Mouse (Mus musculus) embryonic facial prominence, embryonic 13.5 days (tissue): ENCODE results near the gene Olfr222. TPM values are rescaled to one million over a fixed set of nuclear protein-coding genes. Genes with fewer than 3 reads are reported as not detected.

Experiments used
- ATAC-seq: fragments of 200-750 bp; cut with Nextera tagmentation; 2 replicates; pipeline ENCODE4 v1.8.0; 2017; ENCODE audit warnings: low read depth; ENCODE audit not compliant: insufficient number of reproducible peaks, insufficient read depth, low FRiP score, low TSS enrichment
- H3K27ac ChIP-seq: fragments of 300-500 bp; sonication (generic); 2 replicates; pipeline ENCODE4 v1.5.1; 2015; ENCODE audit warnings: moderate library complexity, mild to moderate bottlenecking, inconsistent platforms
- H3K27me3 ChIP-seq: fragments of 300-500 bp; sonication (generic); 2 replicates; pipeline ENCODE4 v1.6.1; 2015; ENCODE audit warnings: mild to moderate bottlenecking, inconsistent platforms
- H3K36me3 ChIP-seq: fragments of 300-500 bp; sonication (generic); 2 replicates; pipeline ENCODE4 v1.6.1; 2015; ENCODE audit warnings: mild to moderate bottlenecking, inconsistent platforms
- H3K4me1 ChIP-seq: fragments of 300-500 bp; sonication (generic); 2 replicates; pipeline ENCODE4 v1.6.1; 2015; ENCODE audit warnings: inconsistent platforms
- H3K4me2 ChIP-seq: fragments of 300-500 bp; sonication (generic); 2 replicates; pipeline ENCODE4 v1.6.1; 2015; ENCODE audit warnings: moderate library complexity, mild to moderate bottlenecking, inconsistent platforms
- H3K4me3 ChIP-seq: fragments of 300-500 bp; sonication (generic); 2 replicates; pipeline ENCODE4 v1.5.1; 2015; ENCODE audit warnings: mild to moderate bottlenecking, inconsistent platforms
- H3K9ac ChIP-seq: fragments of 300-500 bp; sonication (generic); 2 replicates; pipeline ENCODE4 v1.6.1; 2015; ENCODE audit warnings: mild to moderate bottlenecking, inconsistent platforms
- H3K9me3 ChIP-seq: fragments of 300-500 bp; sonication (generic); 2 replicates; pipeline ENCODE4 v1.6.1; 2016; ENCODE audit warnings: inconsistent platforms
- WGBS: fragments of 180-500 bp; shearing (Covaris S2); methylation state at CpG from one replicate; pipeline ENCODE4 v1.1.7; 2015; ENCODE audit warnings: mixed read lengths; 5-methylcytosine and 5-hydroxymethylcytosine counted together
- polyA plus RNA-seq: library from polyadenylated mRNA; unstranded; fragments of >200 nt; fragmentation: Nextera tagmentation; extraction: Ambion mirVana; gene quantifications from 2 replicates; pipeline ENCODE4 v1.2.1, GENCODE M21; 2015

Gene Olfr222
- polyA plus RNA-seq, 1 experiment from 2014 or later: not detected

- Histone ChIP-seq H3K9me3 (no peaks in the 10 kb centered on the region), H3K36me3 (no peaks in the 10 kb centered on the region), H3K4me1 (peaks cover 11% of the 10 kb centered on the region), H3K4me3 (no peak overlapping the region), H3K9ac (no peak overlapping the region), H3K27ac (no peak overlapping the region), H3K27me3 (no peaks in the 10 kb centered on the region), H3K4me2 (no peak overlapping the region)
- 77% methylated on average over 3 of the region's 3 CpGs for WGBS
- no peak for ATAC-seq
Observed at GRCm38 (mm10) chr11:59540123-59540522, 35.9 kb downstream of the Olfr222 start.

- H3K27me3 ChIP-seq: no peaks in the 10 kb centered on the region
- WGBS: 39% methylated on average over 11 of the region's 11 CpGs
- peak overlapping the region; percentile 24; the same call in 1 of the 2 replicates for H3K27ac ChIP-seq
- H3K9ac ChIP-seq: no peak overlapping the region
- ATAC-seq: no peak
- no peaks in the 10 kb centered on the region for H3K36me3 ChIP-seq
- no peaks in the 10 kb centered on the region for H3K9me3 ChIP-seq
- no peak overlapping the region for H3K4me3 ChIP-seq
- H3K4me2 ChIP-seq: peak overlapping the region; percentile 29
- peaks cover 11% of the 10 kb centered on the region for H3K4me1 ChIP-seq
Observed at GRCm38 (mm10) chr11:59538387-59538786, 37.6 kb downstream of the Olfr222 start.

GRCm38 (mm10) chr11:59537218-59538130, 38.6 kb downstream of the Olfr222 start:
- Histone ChIP-seq H3K4me3 (no peak overlapping the region), H3K27ac (peak overlapping the region; percentile 24), H3K4me2 (peak overlapping the region; percentile 29; the same call in 1 of the 2 replicates), H3K36me3 (no peaks in the 10 kb centered on the region), H3K9ac (no peak overlapping the region), H3K9me3 (no peaks in the 10 kb centered on the region), H3K4me1 (peaks cover 11% of the 10 kb centered on the region), H3K27me3 (no peaks in the 10 kb centered on the region)
- ATAC-seq: peak; percentile 32; the same call in 1 of the 2 replicates
- 49% methylated on average over 16 of the region's 16 CpGs for WGBS

GRCm38 (mm10) chr11:59531562-59531961, 44.5 kb downstream of the Olfr222 start:
- peaks cover 6% of the 10 kb centered on the region; the same call in 1 of the 2 replicates for H3K4me1 ChIP-seq
- H3K4me2 ChIP-seq: no peak overlapping the region
- no peak overlapping the region for H3K4me3 ChIP-seq
- 75% methylated on average over 5 of the region's 5 CpGs for WGBS
- ATAC-seq: no peak
- no peaks in the 10 kb centered on the region for H3K9me3 ChIP-seq
- H3K36me3 ChIP-seq: no peaks in the 10 kb centered on the region
- H3K27ac ChIP-seq: no peak overlapping the region
- no peaks in the 10 kb centered on the region for H3K27me3 ChIP-seq
- H3K9ac ChIP-seq: no peak overlapping the region

GRCm38 (mm10) chr11:59530870-59531535, 45.0 kb downstream of the Olfr222 start:
- no peak overlapping the region for H3K9ac ChIP-seq
- no peak for ATAC-seq
- WGBS: 73% methylated on average over 6 of the region's 6 CpGs

GRCm38 (mm10) chr11:59530221-59530620, 45.8 kb downstream of the Olfr222 start:
- Histone ChIP-seq H3K4me2 (no peak overlapping the region), H3K27ac (no peak overlapping the region), H3K4me3 (no peak overlapping the region), H3K9me3 (no peaks in the 10 kb centered on the region), H3K27me3 (no peaks in the 10 kb centered on the region), H3K4me1 (peaks cover 6% of the 10 kb centered on the region; the same call in 1 of the 2 replicates), H3K9ac (no peak overlapping the region), H3K36me3 (no peaks in the 10 kb centered on the region)
- WGBS: 76% methylated on average over 5 of the region's 5 CpGs
- no peak for ATAC-seq

More at GRCm38 (mm10) chr11:59530870-59531535, 45.0 kb downstream of the Olfr222 start:
- Histone ChIP-seq H3K4me1 (peaks cover 6% of the 10 kb centered on the region; the same call in 1 of the 2 replicates), H3K27me3 (no peaks in the 10 kb centered on the region), H3K36me3 (no peaks in the 10 kb centered on the region), H3K9me3 (no peaks in the 10 kb centered on the region), H3K4me3 (no peak overlapping the region), H3K4me2 (no peak overlapping the region), H3K27ac (no peak overlapping the region)

- WGBS: 52% methylated on average over 8 of the region's 8 CpGs
- H3K9me3 ChIP-seq: peaks cover 4% of the 10 kb centered on the region; the same call in 1 of the 2 replicates
Observed at GRCm38 (mm10) chr11:59526472-59527080, 49.5 kb downstream of the Olfr222 start, which contains the start of gene Zkscan17. Zkscan17 (minus strand) TSS chr11:59526751.

GRCm38 (mm10) chr11:59525237-59525636, 50.8 kb downstream of the Olfr222 start:
- Histone ChIP-seq H3K36me3 (no peaks in the 10 kb centered on the region), H3K4me2 (no peak overlapping the region), H3K9ac (no peak overlapping the region), H3K9me3 (peaks cover 4% of the 10 kb centered on the region; the same call in 1 of the 2 replicates), H3K4me1 (no peaks in the 10 kb centered on the region), H3K27me3 (no peaks in the 10 kb centered on the region), H3K27ac (no peak overlapping the region), H3K4me3 (no peak overlapping the region)
- WGBS: 10% methylated on average over 10 of the region's 10 CpGs
- ATAC-seq: no peak

More at GRCm38 (mm10) chr11:59526472-59527080, 49.5 kb downstream of the Olfr222 start, which contains the start of gene Zkscan17:
- Histone ChIP-seq H3K27ac (no peak within 1 kb of the TSS), H3K36me3 (no peaks in the 10 kb centered on the region), H3K9ac (no peak within 1 kb of the TSS), H3K4me2 (no peak within 1 kb of the TSS), H3K27me3 (no peaks in the 10 kb centered on the region), H3K4me1 (peaks cover 6% of the 10 kb centered on the region; the same call in 1 of the 2 replicates), H3K4me3 (no peak within 1 kb of the TSS)
- ATAC-seq: no peak

- H3K4me3 ChIP-seq: no peak overlapping the region
- WGBS: 96% methylated on average over 2 of the region's 2 CpGs
- no peaks in the 10 kb centered on the region for H3K4me1 ChIP-seq
- no peaks in the 10 kb centered on the region for H3K36me3 ChIP-seq
- H3K27me3 ChIP-seq: no peaks in the 10 kb centered on the region
- H3K4me2 ChIP-seq: no peak overlapping the region
- no peak overlapping the region for H3K9ac ChIP-seq
- no peak overlapping the region for H3K27ac ChIP-seq
- H3K9me3 ChIP-seq: peaks cover 4% of the 10 kb centered on the region; the same call in 1 of the 2 replicates
- ATAC-seq: no peak
Observed at GRCm38 (mm10) chr11:59524150-59524549, 51.9 kb downstream of the Olfr222 start.
